Mouse (Mus musculus) activated CD4-positive, CD25-positive, alpha-beta regulatory T cell, adult 9 weeks (primary cell): ENCODE results near the gene Gm26920. TPM values are rescaled to one million over a fixed set of nuclear protein-coding genes. Genes with fewer than 3 reads are reported as not detected.

Experiments
- polyA plus RNA-seq: library from polyadenylated mRNA; unstranded; fragments of 100-300 nt; shearing (Covaris generic); gene quantifications from one replicate; pipeline ENCODE4 v1.2.1, GENCODE M21; 2017

Gm26920 gene
- 3.0 TPM for polyA plus RNA-seq

GRCm38 (mm10) chr7:30090092-30090969 lies at the start of gene Gm26920, which contains the start of gene Zfp566:
TSS of gene Gm26920 (minus strand) at chr7:30090410.
TSS of gene Zfp566 (minus strand) at chr7:30090527.

GRCm38 (mm10) chr7:30121308-30122187 lies 31.3 kb upstream of the Gm26920 start, which contains the start of gene Zfp382:
TSS of gene Zfp382 (plus strand) at chr7:30121942.

GRCm38 (mm10) chr7:30094646-30095429 lies 4.6 kb upstream of the Gm26920 start, which contains the start of gene Zfp260:
TSS of gene Zfp260 (plus strand) at chr7:30094777.

DNA sequence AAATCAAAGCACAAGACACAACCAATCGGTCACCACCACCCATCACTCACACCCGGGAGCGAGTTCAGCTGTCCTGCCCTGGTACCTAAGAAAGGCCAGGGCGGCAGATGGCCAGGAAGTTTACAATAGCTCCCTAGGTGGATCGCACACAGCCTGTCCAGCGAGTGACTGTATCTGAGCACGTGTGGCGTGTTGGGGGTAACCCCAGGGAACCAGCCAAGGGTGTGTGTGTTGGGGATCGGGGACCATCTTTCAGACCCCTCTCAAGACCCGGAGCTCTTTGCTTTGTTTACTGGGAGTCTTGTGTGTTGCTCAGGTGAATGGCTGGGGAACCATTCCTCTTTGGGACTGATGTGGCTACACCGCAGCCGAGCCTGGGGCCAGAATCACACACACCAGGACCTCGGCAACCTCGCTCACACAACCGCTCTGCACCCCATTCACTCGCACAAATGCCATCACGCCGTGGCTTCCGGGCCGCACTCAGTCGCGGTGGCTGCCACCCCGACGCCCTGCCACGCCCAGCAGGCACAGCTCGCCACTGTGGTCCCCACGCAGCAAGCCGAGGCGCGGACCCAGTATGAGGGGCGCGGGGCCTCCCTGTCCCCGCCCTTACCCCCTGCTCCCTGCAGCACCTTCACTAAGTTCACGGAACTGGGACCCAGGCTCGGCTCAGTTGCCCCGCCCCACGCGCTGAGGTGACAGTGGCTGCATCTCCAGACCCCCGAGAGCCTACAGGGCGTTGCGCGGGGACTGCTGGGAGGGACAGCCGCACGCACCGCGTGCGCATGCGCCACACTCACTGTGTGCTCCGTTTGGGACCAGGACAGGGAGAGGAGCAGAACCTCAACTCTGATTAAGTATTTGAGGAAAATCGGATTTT lies 17.8 kb downstream of the Gm26920 start, which contains the start of gene Zfp82:
Gene Zfp82 (minus strand): TSS at position 755 of the 883 bp plus-strand sequence.

DNA sequence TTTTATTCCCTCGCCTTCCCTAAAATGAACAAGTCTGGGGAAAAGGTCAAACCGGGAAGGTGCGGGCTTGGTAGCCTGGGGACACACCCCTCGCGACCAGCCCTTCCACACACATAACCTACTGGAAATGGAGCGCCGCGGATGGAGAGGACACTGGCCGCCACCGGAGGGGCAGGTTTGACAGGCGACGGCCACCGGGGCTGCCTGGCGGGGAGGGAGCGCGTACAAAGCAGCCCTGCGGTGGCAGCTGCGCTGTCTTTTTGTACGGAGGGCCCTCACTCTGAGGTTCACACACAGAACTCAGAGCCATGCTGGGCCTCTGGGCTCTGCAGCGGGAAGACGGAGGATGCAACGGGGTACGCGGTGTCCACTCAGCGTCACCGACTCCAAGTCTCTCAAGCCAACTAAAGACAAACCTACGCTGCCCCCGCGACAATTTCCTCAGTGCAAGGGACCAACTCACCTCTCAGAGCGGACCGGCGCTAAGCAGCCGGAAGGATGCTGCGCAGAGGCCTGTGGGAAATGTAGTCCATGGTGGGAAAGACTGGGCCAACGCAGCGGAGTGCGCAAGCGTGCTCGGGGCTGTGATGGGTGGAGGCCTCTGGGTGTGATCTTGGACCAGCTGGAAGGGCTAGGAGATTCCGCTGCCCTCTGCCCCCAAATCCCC lies 39.2 kb downstream of the Gm26920 start, which contains the start of gene Zfp14:
Gene Zfp14 (minus strand): TSS at position 499 of the 667 bp plus-strand sequence.

Other genes with a start within 250 kb of the Gm26920 start
- 5.5 TPM for gene Zfp940, start 236.7 kb downstream of the Gm26920 start, polyA plus RNA-seq
- gene Zfp420, start 230.4 kb downstream of the Gm26920 start, polyA plus RNA-seq: 13.5 TPM
- gene Zfp27, start 183.8 kb downstream of the Gm26920 start, polyA plus RNA-seq: 5.6 TPM
- gene Zfp383, start 182.2 kb downstream of the Gm26920 start, polyA plus RNA-seq: 1.1 TPM
- 7.1 TPM for gene Zfp74, start 136.3 kb downstream of the Gm26920 start, polyA plus RNA-seq
- 5.6 TPM for gene Zfp568, start 106.5 kb downstream of the Gm26920 start, polyA plus RNA-seq
- gene Zfp14, start 39.0 kb downstream of the Gm26920 start, polyA plus RNA-seq: 6.8 TPM
- gene Zfp82, start 17.5 kb downstream of the Gm26920 start, polyA plus RNA-seq: 10.5 TPM
- 9.6 TPM for gene Zfp566, start 117 bp upstream of the Gm26920 start, polyA plus RNA-seq
- 106 TPM for gene Zfp260, start 4.4 kb upstream of the Gm26920 start, polyA plus RNA-seq
- gene Zfp382, start 31.5 kb upstream of the Gm26920 start, polyA plus RNA-seq: 16.9 TPM
- gene Zfp146, start 79.3 kb upstream of the Gm26920 start, polyA plus RNA-seq: 32.9 TPM
- 1.0 TPM for gene Cox7a1, start 93.7 kb upstream of the Gm26920 start, polyA plus RNA-seq
- 80.5 TPM for gene Capns1, start 108.4 kb upstream of the Gm26920 start, polyA plus RNA-seq
- gene Polr2i, start 141.5 kb upstream of the Gm26920 start, polyA plus RNA-seq: 49.2 TPM
- gene Tbcb, start 141.9 kb upstream of the Gm26920 start, polyA plus RNA-seq: 132 TPM
- not detected for gene Ovol3, start 145.3 kb upstream of the Gm26920 start, polyA plus RNA-seq
- 0.27 TPM for gene Thap8, start 189.7 kb upstream of the Gm26920 start, polyA plus RNA-seq
- 6.3 TPM for gene Wdr62, start 190.0 kb upstream of the Gm26920 start, polyA plus RNA-seq
- gene Clip3, start 201.3 kb upstream of the Gm26920 start, polyA plus RNA-seq: 7.7 TPM
- 158 TPM for gene Alkbh6, start 218.3 kb upstream of the Gm26920 start, polyA plus RNA-seq
- gene Syne4, start 224.4 kb upstream of the Gm26920 start, polyA plus RNA-seq: 20.3 TPM
- not detected for gene E130208F15Rik, start 231.3 kb upstream of the Gm26920 start, polyA plus RNA-seq
- gene Sdhaf1, start 233.5 kb upstream of the Gm26920 start, polyA plus RNA-seq: 7.7 TPM